Mouse (Mus musculus): ENCODE data around the gene Zfp382. TPM values are rescaled to one million over a fixed set of nuclear protein-coding genes. Genes with fewer than 3 reads are reported as not detected.

Zfp382 gene
- 15.8 TPM for polyA plus RNA-seq (2017; shearing (Covaris generic))

GRCm38 (mm10) chr7:30121308-30122187 lies at the start of gene Zfp382:
TSS of gene Zfp382 (plus strand) at chr7:30121942.

GRCm38 (mm10) chr7:30072146-30073028 lies 49.4 kb upstream of the Zfp382 start, which contains the start of gene Zfp82:
TSS of gene Zfp82 (minus strand) at chr7:30072900.

GRCm38 (mm10) chr7:30090092-30090969 lies 31.4 kb upstream of the Zfp382 start, which contains the start of the genes Gm26920 and Zfp566:
TSS of gene Gm26920 (minus strand) at chr7:30090410.
TSS of gene Zfp566 (minus strand) at chr7:30090527.

GRCm38 (mm10) chr7:30094646-30095429 lies 26.9 kb upstream of the Zfp382 start, which contains the start of gene Zfp260:
TSS of gene Zfp260 (plus strand) at chr7:30094777.

GRCm38 (mm10) chr7:30169583-30170282 lies 48.0 kb downstream of the Zfp382 start, which contains the start of gene Zfp146:
TSS of gene Zfp146 (minus strand) at chr7:30169750.

GRCm38 (mm10) chr7:30183879-30184289 lies 62.1 kb downstream of the Zfp382 start, which contains the start of gene Cox7a1:
TSS of gene Cox7a1 (plus strand) at chr7:30184144.

Other genes starting within 250 kb of the Zfp382 start
- gene Zfp27, start 215.4 kb upstream of the Zfp382 start, polyA plus RNA-seq (2017; shearing (Covaris generic)): 5.9 TPM
- 0.99 TPM for gene Zfp383, start 213.7 kb upstream of the Zfp382 start, polyA plus RNA-seq (2017; shearing (Covaris generic))
- gene Zfp74, start 167.9 kb upstream of the Zfp382 start, polyA plus RNA-seq (2017; shearing (Covaris generic)): 7.3 TPM
- 6.3 TPM for gene Zfp568, start 138.0 kb upstream of the Zfp382 start, polyA plus RNA-seq (2017; shearing (Covaris generic))
- gene Zfp14, start 70.6 kb upstream of the Zfp382 start, polyA plus RNA-seq (2017; shearing (Covaris generic)): 7.1 TPM
- gene Zfp82, start 49.0 kb upstream of the Zfp382 start, polyA plus RNA-seq (2017; shearing (Covaris generic)): 13.1 TPM
- 2.0 TPM for gene Gm26920, start 31.5 kb upstream of the Zfp382 start, polyA plus RNA-seq (2017; shearing (Covaris generic))
- gene Zfp566, start 31.4 kb upstream of the Zfp382 start, polyA plus RNA-seq (2017; shearing (Covaris generic)): 14.8 TPM
- 95.2 TPM for gene Zfp260, start 27.2 kb upstream of the Zfp382 start, polyA plus RNA-seq (2017; shearing (Covaris generic))
- gene Zfp146, start 47.8 kb downstream of the Zfp382 start, polyA plus RNA-seq (2017; shearing (Covaris generic)): 33.9 TPM
- 1.5 TPM for gene Cox7a1, start 62.2 kb downstream of the Zfp382 start, polyA plus RNA-seq (2017; shearing (Covaris generic))
- gene Capns1, start 76.9 kb downstream of the Zfp382 start, polyA plus RNA-seq (2017; shearing (Covaris generic)): 74.4 TPM
- 69.2 TPM for gene Polr2i, start 110.0 kb downstream of the Zfp382 start, polyA plus RNA-seq (2017; shearing (Covaris generic))
- gene Tbcb, start 110.3 kb downstream of the Zfp382 start, polyA plus RNA-seq (2017; shearing (Covaris generic)): 134 TPM
- not detected for gene Ovol3, start 113.8 kb downstream of the Zfp382 start, polyA plus RNA-seq (2017; shearing (Covaris generic))
- gene Thap8, start 158.2 kb downstream of the Zfp382 start, polyA plus RNA-seq (2017; shearing (Covaris generic)): 0.69 TPM
- gene Wdr62, start 158.5 kb downstream of the Zfp382 start, polyA plus RNA-seq (2017; shearing (Covaris generic)): 5.3 TPM
- gene Clip3, start 169.8 kb downstream of the Zfp382 start, polyA plus RNA-seq (2017; shearing (Covaris generic)): 4.2 TPM
- 157 TPM for gene Alkbh6, start 186.8 kb downstream of the Zfp382 start, polyA plus RNA-seq (2017; shearing (Covaris generic))
- gene Syne4, start 192.9 kb downstream of the Zfp382 start, polyA plus RNA-seq (2017; shearing (Covaris generic)): 13.5 TPM
- not detected for gene E130208F15Rik, start 199.8 kb downstream of the Zfp382 start, polyA plus RNA-seq (2017; shearing (Covaris generic))
- 7.4 TPM for gene Sdhaf1, start 202.0 kb downstream of the Zfp382 start, polyA plus RNA-seq (2017; shearing (Covaris generic))
- not detected for gene Lrfn3, start 240.8 kb downstream of the Zfp382 start, polyA plus RNA-seq (2017; shearing (Covaris generic))